Mouse (Mus musculus) liver, adult (tissue): ENCODE data around the gene Rpl10-ps3.

ENCODE experiments used
- GATA4 ChIP-seq: IDR thresholded peaks from 2 replicates; pipeline ENCODE4 v1.6.1; 2014; ENCODE audit warnings: mild to moderate bottlenecking, low read length; ENCODE audit not compliant: insufficient replicate concordance

The Rpl10-ps3 gene

GRCm38 (mm10) chr9:50344868-50345267, at the start of gene Rpl10-ps3:
Gene Rpl10-ps3 (minus strand): TSS chr9:50344968.
- no peak for TF ChIP-seq GATA4

GRCm38 (mm10) chr9:50375598-50375997, 30.8 kb upstream of the Rpl10-ps3 start:
- TF ChIP-seq GATA4, result no peak

GRCm38 (mm10) chr9:50374666-50375065, 29.9 kb upstream of the Rpl10-ps3 start:
- TF ChIP-seq GATA4, result no peak

- TF ChIP-seq GATA4, result no peak
Measured at GRCm38 (mm10) chr9:50368551-50369297, 24.0 kb upstream of the Rpl10-ps3 start.

- TF ChIP-seq GATA4, result no peak
Measured at GRCm38 (mm10) chr9:50365059-50365780, 20.5 kb upstream of the Rpl10-ps3 start.

- TF ChIP-seq GATA4, result no peak
Measured at GRCm38 (mm10) chr9:50363962-50364361, 19.2 kb upstream of the Rpl10-ps3 start.

GRCm38 (mm10) chr9:50363259-50363658, 18.5 kb upstream of the Rpl10-ps3 start:
- TF ChIP-seq GATA4, result no peak

- no peak for TF ChIP-seq GATA4
Measured at GRCm38 (mm10) chr9:50362556-50362955, 17.8 kb upstream of the Rpl10-ps3 start.

GRCm38 (mm10) chr9:50360370-50360769, 15.6 kb upstream of the Rpl10-ps3 start:
- no peak for TF ChIP-seq GATA4

GRCm38 (mm10) chr9:50357331-50357730, 12.6 kb upstream of the Rpl10-ps3 start:
- TF ChIP-seq GATA4, result no peak

GRCm38 (mm10) chr9:50351746-50352145, 7.0 kb upstream of the Rpl10-ps3 start:
- no peak for TF ChIP-seq GATA4

GRCm38 (mm10) chr9:50350571-50350970, 5.8 kb upstream of the Rpl10-ps3 start:
- TF ChIP-seq GATA4, result no peak

GRCm38 (mm10) chr9:50349156-50349555, 4.4 kb upstream of the Rpl10-ps3 start:
- no peak for TF ChIP-seq GATA4

- no peak for TF ChIP-seq GATA4
Measured at GRCm38 (mm10) chr9:50348256-50348655, 3.5 kb upstream of the Rpl10-ps3 start.

- TF ChIP-seq GATA4, result no peak
Measured at GRCm38 (mm10) chr9:50335539-50336325, 9.0 kb downstream of the Rpl10-ps3 start.

- no peak for TF ChIP-seq GATA4
Measured at GRCm38 (mm10) chr9:50333413-50333812, 11.4 kb downstream of the Rpl10-ps3 start.
